Mouse (Mus musculus) kidney, embryonic 16.5 days (tissue): ENCODE data around the gene Lin28a. TPM values are rescaled to one million over a fixed set of nuclear protein-coding genes. Genes with fewer than 3 reads are reported as not detected.

Experiments used
- ATAC-seq: fragments of 200-750 bp; cut with Nextera tagmentation; 2 replicates; pipeline ENCODE4 v1.8.0; 2017; ENCODE audit warnings: moderate TSS enrichment; ENCODE audit not compliant: low FRiP score, low TSS enrichment
- H3K27ac ChIP-seq: fragments of 300-500 bp; sonication (generic); 2 replicates; pipeline ENCODE4 v1.5.1; 2014; ENCODE audit warnings: low read length
- H3K27me3 ChIP-seq: fragments of 300-500 bp; sonication (generic); 2 replicates; pipeline ENCODE4 v1.6.1; 2014; ENCODE audit warnings: low read length, control low read depth, mixed read lengths; ENCODE audit not compliant: insufficient read depth
- H3K36me3 ChIP-seq: fragments of 300-500 bp; sonication (generic); 2 replicates; pipeline ENCODE4 v1.6.1; 2014; ENCODE audit warnings: low read length, control low read depth, mixed read lengths; ENCODE audit not compliant: insufficient read depth
- H3K4me1 ChIP-seq: fragments of 300-500 bp; sonication (generic); 2 replicates; pipeline ENCODE4 v1.6.1; 2014; ENCODE audit warnings: low read length, control low read depth, mixed read lengths; ENCODE audit not compliant: insufficient read depth
- H3K4me2 ChIP-seq: fragments of 300-500 bp; sonication (generic); replicated peaks from 2 replicates; pipeline ENCODE4 v1.6.1; 2014; ENCODE audit warnings: low read depth, low read length
- H3K4me3 ChIP-seq: fragments of 300-500 bp; sonication (generic); 2 replicates; pipeline ENCODE4 v1.5.1; 2014; ENCODE audit warnings: mild to moderate bottlenecking, low read length
- H3K9ac ChIP-seq: fragments of 300-500 bp; sonication (generic); replicated peaks from 2 replicates; pipeline ENCODE4 v1.6.1; 2014; ENCODE audit warnings: low read length
- H3K9me3 ChIP-seq: fragments of 300-500 bp; sonication (generic); 2 replicates; pipeline ENCODE4 v1.6.1; 2016; ENCODE audit warnings: low read length, control low read depth
- WGBS: fragments of 180-500 bp; shearing (Covaris S2); extraction: QIAGEN DNeasy Blood & Tissue Kit; methylation state at CpG from one replicate; pipeline ENCODE4 v1.1.7; 2014; 5-methylcytosine and 5-hydroxymethylcytosine counted together
- polyA plus RNA-seq: library from polyadenylated mRNA; unstranded; fragments of >200 nt; fragmentation: Nextera tagmentation; extraction: Ambion mirVana; gene quantifications from 2 replicates; pipeline ENCODE4 v1.2.1, GENCODE M21; 2015

Gene Lin28a
- polyA plus RNA-seq, 1 experiment from 2014 or later: not detected

DNA sequence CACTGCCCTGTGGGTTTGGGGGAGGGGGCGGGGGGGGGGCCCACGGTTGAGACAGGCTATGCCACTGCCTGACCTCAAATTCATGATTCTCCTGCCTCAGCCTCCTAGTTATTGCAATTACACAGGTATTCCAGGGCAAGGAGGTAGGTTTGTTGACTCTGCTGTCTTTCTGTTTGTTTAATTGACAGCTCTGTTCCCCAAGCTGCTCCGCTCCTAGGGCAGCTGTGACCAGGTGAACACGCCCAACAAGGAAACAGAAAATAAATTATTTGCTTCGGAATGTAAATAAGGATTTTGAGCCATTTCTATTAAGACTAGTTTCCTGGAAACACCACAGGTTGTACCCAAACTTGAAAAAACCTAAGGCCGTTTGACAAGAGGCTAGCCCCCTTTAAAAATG lies 8.9 kb downstream of the Lin28a start:
- H3K27me3 ChIP-seq: no peaks in the 10 kb centered on the region
- H3K4me2 ChIP-seq: no peak overlapping the region
- WGBS: 60% methylated on average over 6 of the region's 6 CpGs
- H3K9me3 ChIP-seq: no peaks in the 10 kb centered on the region
- no peak for ATAC-seq
- H3K9ac ChIP-seq: no peak overlapping the region
- no peaks in the 10 kb centered on the region for H3K36me3 ChIP-seq
- H3K27ac ChIP-seq: no peak overlapping the region
- H3K4me3 ChIP-seq: no peak overlapping the region
- H3K4me1 ChIP-seq: peaks cover 8% of the 10 kb centered on the region; the same call in 1 of the 2 replicates

DNA sequence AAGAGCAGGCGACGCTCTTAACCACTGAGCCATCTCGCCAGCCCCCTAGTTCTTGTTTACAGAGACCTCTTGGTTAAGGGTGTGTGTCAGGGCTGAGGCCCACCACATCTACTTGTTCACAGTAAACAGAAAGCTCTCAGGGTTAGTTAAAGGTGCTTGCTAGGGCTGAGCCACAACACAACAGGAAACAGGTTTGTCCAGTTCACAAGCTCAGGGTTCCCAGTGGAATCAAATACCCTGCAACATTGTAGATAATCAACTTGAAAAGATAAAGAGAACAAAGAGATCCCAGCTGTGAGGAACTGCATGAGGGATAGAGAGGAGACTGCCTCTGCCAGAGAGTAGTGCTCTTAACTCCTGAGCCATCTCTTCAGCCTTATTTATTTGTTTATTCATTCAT lies 11.8 kb downstream of the Lin28a start:
- Histone ChIP-seq H3K4me3 (no peak overlapping the region), H3K36me3 (no peaks in the 10 kb centered on the region), H3K4me2 (no peak overlapping the region), H3K27me3 (no peaks in the 10 kb centered on the region), H3K9me3 (no peaks in the 10 kb centered on the region), H3K27ac (no peak overlapping the region), H3K9ac (no peak overlapping the region), H3K4me1 (peaks cover 3% of the 10 kb centered on the region; the same call in 1 of the 2 replicates)
- no peak for ATAC-seq
- 91% methylated on average over 3 of the region's 3 CpGs for WGBS

DNA sequence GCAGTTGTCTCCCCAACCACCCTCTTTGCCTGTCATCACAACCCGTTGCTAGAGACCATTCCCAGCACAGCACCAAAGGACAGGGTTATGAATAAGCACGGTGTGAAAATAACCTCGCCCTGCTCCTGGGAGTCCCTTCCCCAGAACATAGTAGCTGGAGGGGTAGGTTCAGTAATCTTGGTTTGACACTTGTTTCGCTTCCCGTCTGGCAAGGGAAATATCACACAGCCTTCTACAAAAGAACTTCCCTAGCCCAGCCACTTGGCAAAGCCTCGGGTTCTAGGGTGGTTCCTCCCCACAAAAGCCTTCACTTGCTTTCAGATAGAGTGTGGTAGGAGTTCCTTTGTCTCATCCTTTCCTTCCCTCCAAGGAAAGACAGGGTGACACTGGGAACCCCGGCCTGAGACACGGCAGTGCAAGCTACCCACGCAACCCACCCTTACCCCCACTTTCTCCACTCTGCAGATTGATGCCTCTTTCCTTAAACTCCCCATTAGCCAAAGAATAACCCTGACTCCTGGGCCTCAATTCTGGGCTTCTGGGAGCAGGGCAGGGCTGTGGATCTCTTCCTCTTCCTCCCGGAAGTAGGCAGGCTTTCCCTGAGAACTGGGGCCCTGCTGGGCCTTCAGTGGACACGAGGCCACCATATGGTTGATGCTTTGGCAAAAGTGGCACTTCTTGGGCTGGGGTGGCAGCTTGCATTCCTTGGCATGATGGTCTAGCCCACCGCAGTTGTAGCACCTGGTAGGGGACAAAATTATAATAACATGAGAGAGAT lies 12.9 kb downstream of the Lin28a start:
- Histone ChIP-seq H3K4me2 (no peak overlapping the region), H3K9me3 (no peaks in the 10 kb centered on the region), H3K9ac (no peak overlapping the region), H3K4me3 (no peak overlapping the region), H3K27ac (no peak overlapping the region), H3K4me1 (0 out of 2 replicates have a peak, but pooled peaks cover 2% of the 10 kb centered on the region), H3K27me3 (no peaks in the 10 kb centered on the region), H3K36me3 (no peaks in the 10 kb centered on the region)
- ATAC-seq: no peak
- 85% methylated on average over 12 of the region's 12 CpGs for whole genome bisulfite sequencing

DNA sequence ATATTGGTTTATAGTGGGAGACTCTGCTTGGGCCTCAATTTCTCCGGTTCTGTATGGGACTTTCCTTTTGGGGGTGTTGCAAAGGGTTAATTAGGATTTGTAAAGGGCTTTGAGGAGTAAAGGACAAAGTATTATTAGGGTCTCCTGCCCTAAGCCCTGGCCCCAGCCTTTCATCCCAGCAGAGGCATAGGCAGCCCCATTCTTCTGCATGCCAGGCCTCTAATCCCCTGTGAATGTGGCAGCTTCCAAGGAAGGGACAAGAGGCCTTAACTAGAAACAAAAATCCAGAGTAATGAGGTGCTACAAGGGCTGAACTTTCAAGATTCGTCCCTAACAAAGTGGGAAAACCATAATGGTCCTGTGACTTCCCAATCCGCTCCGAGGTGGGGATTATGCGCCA lies 15.7 kb downstream of the Lin28a start:
- Histone ChIP-seq H3K4me2 (no peak overlapping the region), H3K36me3 (no peaks in the 10 kb centered on the region), H3K9ac (no peak overlapping the region), H3K4me1 (peaks cover 11% of the 10 kb centered on the region; the same call in 1 of the 2 replicates), H3K4me3 (no peak overlapping the region), H3K9me3 (no peaks in the 10 kb centered on the region), H3K27me3 (no peaks in the 10 kb centered on the region), H3K27ac (no peak overlapping the region)
- WGBS: 65% methylated on average over 5 of the region's 5 CpGs
- no peak for ATAC-seq

DNA sequence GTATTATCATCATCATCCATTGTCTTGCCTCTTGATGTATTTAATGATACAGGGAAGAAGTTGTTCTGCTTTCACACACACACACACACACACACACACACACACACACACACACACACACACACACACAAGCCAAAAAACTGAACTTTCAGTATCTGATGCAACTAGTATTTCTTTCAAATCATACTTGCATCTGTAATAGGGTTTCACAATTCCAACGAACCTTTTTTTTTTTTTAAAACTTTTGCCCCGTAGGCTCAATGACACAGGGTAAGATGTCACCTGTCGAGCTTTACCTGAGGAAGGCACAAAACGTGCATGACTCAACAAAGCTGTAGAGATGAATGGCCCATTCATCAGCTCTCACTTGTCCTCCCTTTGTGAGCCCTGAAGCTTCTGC lies 16.4 kb downstream of the Lin28a start:
- Histone ChIP-seq H3K4me2 (no peak overlapping the region), H3K27ac (no peak overlapping the region), H3K9me3 (no peaks in the 10 kb centered on the region), H3K9ac (no peak overlapping the region), H3K27me3 (no peaks in the 10 kb centered on the region), H3K4me3 (no peak overlapping the region), H3K4me1 (peaks cover 11% of the 10 kb centered on the region; the same call in 1 of the 2 replicates), H3K36me3 (no peaks in the 10 kb centered on the region)
- WGBS: 59% methylated on average over 4 of the region's 4 CpGs
- no peak for ATAC-seq

DNA sequence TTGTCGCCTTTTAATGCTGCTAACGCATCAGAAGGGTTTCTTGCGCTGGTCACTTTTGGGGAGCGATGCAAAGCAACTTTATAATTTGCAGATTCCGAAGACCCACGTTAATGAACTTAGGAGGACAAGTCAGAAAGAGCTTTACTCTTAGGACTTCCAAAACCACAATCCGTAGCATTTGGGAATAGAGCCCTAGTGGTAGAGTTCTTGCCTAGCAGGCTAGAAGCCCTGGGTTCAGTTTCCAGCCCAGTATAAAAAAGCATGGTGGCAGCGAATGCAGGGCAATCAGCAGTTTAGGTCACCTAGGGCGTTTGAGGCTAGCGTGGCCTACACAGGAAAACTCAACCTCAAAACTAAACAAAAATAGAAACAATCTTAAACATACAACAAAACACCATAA lies 16.9 kb downstream of the Lin28a start:
- Histone ChIP-seq H3K9me3 (no peaks in the 10 kb centered on the region), H3K4me3 (no peak overlapping the region), H3K27ac (no peak overlapping the region), H3K4me2 (no peak overlapping the region), H3K36me3 (0 out of 2 replicates have a peak, but pooled peaks cover under 1% of the 10 kb centered on the region), H3K27me3 (no peaks in the 10 kb centered on the region), H3K4me1 (peaks cover 11% of the 10 kb centered on the region; the same call in 1 of the 2 replicates), H3K9ac (no peak overlapping the region)
- 44% methylated on average over 10 of the region's 10 CpGs for WGBS
- ATAC-seq: no peak

DNA sequence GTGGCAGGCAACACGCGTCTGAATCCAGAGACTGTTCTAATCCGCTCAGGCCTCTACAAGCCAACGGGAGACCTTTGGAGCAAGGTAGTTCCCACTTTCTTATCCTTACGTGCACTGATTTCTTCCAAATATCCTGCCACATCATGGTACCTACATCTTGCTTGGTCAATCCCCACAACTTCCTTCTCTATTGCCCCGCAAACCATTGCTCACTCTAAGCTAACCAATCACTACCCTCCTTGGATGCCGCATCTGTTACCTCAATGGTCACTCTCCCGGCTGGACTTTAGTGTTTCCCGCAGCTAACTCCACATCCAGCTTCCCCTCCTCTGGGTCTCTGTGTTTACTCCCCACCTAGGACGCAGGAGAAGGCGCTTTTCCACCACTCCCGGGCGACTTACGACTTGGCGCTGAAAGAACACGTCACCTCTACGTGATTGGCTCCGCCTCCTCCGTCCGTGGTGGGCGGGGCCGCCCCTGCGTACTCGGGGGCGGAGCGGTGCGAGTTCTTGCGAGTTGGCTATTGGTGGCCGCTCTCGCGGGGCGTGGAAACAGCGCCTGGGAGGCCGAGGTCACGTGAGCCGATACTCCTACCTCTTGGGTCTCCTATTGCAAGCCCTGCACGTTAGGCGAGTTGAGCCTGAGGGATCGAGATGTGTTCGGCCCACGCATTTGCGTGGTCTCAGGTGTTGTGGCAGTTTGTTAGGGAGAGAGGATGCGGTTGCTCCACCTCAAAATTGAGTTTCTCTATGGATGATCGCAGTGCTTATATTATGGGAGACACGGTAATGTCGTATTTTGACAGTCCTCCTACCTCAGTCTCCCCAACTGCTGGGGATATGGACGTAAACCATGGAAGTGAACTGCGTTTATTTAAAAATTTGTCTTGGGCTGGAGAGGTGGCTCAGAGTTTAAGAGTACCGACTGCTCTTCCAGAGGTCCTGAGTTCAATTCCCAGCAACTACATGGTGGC lies 17.9 kb downstream of the Lin28a start, which contains the start of gene Dhdds:
Gene Dhdds, minus strand, starts transcription at position 453 of the 973 bp plus-strand sequence.
- Histone ChIP-seq H3K36me3 (0 out of 2 replicates have a peak, but pooled peaks cover 2% of the 10 kb centered on the region), H3K27ac (peak within 1 kb of the TSS; percentile 56), H3K4me1 (peaks cover 11% of the 10 kb centered on the region; the same call in 1 of the 2 replicates), H3K9me3 (no peaks in the 10 kb centered on the region), H3K27me3 (no peaks in the 10 kb centered on the region), H3K4me2 (peak within 1 kb of the TSS; percentile 86), H3K9ac (peak within 1 kb of the TSS; percentile 82), H3K4me3 (peak within 1 kb of the TSS; percentile 76)
- 1% methylated on average over 49 of the region's 49 CpGs for WGBS
- ATAC-seq: peak; percentile 98

DNA sequence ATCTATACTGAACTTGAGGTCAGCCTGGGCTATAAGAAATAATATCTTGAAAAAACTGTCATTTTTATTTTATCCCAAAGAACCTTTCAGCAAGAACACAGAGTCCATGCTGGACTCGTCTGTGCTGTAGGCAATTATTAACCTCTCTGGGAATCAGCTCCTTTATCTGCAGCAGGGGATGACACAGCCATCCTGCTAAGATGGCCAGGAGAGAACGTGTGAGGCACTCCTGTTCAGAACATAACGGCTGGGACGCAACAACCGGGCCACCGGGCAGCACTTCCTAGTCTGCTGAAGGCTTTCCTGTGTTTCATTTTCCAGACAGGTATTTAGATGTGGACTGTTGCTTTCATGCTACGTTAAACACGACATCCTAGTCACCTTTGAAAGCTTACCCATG lies 23.9 kb downstream of the Lin28a start:
- Histone ChIP-seq H3K9me3 (no peaks in the 10 kb centered on the region), H3K27ac (no peak overlapping the region), H3K27me3 (no peaks in the 10 kb centered on the region), H3K36me3 (peaks cover 27% of the 10 kb centered on the region), H3K4me3 (no peak overlapping the region), H3K4me1 (peaks cover 8% of the 10 kb centered on the region; the same call in 1 of the 2 replicates), H3K9ac (no peak overlapping the region), H3K4me2 (no peak overlapping the region)
- 76% methylated on average over 8 of the region's 8 CpGs for WGBS
- no peak for ATAC-seq

DNA sequence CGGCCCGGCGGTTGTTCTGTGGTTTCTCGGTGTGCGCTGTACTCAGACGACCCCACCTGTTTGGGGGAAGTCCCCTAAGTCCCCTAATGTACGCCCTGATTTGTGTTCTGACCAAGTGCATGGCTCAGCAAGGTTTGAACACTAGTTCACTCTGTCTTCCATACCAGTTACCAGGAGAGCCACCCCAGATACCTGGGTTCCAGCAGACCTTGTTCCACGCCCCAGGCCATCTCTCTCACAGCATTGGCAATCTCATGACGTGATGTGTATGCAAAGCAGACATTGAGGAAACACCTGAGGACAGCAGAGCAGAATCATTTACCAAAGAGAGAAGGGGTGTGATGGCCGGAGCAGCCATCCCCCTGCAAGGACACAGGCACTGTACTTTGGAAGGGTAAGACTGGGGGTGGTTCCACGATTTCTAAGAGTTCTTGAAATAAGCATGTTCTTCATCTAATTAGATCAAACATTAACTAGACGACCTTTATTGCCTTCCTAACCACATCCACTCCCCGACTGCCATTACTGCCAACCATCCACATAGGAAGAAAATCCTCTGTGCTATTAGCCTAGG lies 27.5 kb downstream of the Lin28a start:
- H3K36me3 ChIP-seq: peaks cover 37% of the 10 kb centered on the region
- no peak for ATAC-seq
- no peaks in the 10 kb centered on the region for H3K9me3 ChIP-seq
- no peaks in the 10 kb centered on the region for H3K27me3 ChIP-seq
- WGBS: 82% methylated on average over 13 of the region's 13 CpGs
- H3K4me1 ChIP-seq: 0 out of 2 replicates have a peak, but pooled peaks cover 5% of the 10 kb centered on the region
- H3K4me2 ChIP-seq: no peak overlapping the region
- H3K4me3 ChIP-seq: no peak overlapping the region
- H3K27ac ChIP-seq: no peak overlapping the region
- H3K9ac ChIP-seq: no peak overlapping the region
